Mouse (Mus musculus) megakaryocyte, embryonic 14.5 days (primary cell): Measurements from ENCODE around the gene Ppm1m. TPM values are rescaled to one million over a fixed set of nuclear protein-coding genes. Genes with fewer than 3 reads are reported as not detected.
A peak's percentile ranks its signal among the peaks of the same experiment; 100 is the strongest.

Experiments used
- H3K27me3 ChIP-seq: replicated peaks from 2 replicates; pipeline ENCODE3; 2012; ENCODE audit warnings: inconsistent platforms
- H3K36me3 ChIP-seq: replicated peaks from 2 replicates; pipeline ENCODE3; 2012; ENCODE audit warnings: low read length, inconsistent platforms, mixed read lengths
- H3K4me1 ChIP-seq: 2 replicates; pipeline ENCODE4 v1.6.1; 2012; ENCODE audit warnings: inconsistent platforms
- H3K4me3 ChIP-seq: replicated peaks from 2 replicates; pipeline ENCODE3; 2012; ENCODE audit warnings: moderate library complexity, mild to moderate bottlenecking, inconsistent platforms
- H3K9me3 ChIP-seq: 2 replicates; pipeline ENCODE4 v1.6.1; 2012; ENCODE audit warnings: inconsistent platforms
- FLI1 ChIP-seq: IDR thresholded peaks from 2 replicates; pipeline ENCODE4 v1.6.1; 2012; ENCODE audit warnings: low read length, inconsistent platforms, mixed read lengths
- GATA1 ChIP-seq: IDR thresholded peaks from 3 replicates; pipeline ENCODE4 v1.6.1; 2012; ENCODE audit warnings: mixed read lengths, low read length, inconsistent platforms, borderline replicate concordance
- polyA plus RNA-seq: library from polyadenylated mRNA; stranded (reverse); fragments of >175 nt; gene quantifications from 2 replicates; pipeline ENCODE4 v1.2.3, GENCODE M21; 2012; ENCODE audit warnings: low replicate concordance; ENCODE audit not compliant: insufficient read depth

Gene Ppm1m
- polyA plus RNA-seq, 1 experiment, result 8.2 TPM

- no peaks in the 10 kb centered on the region for H3K9me3 ChIP-seq
- no peaks in the 10 kb centered on the region for H3K27me3 ChIP-seq
- H3K4me3 ChIP-seq, result peak overlapping the region; percentile 26
- peaks cover 17% of the 10 kb centered on the region for H3K4me1 ChIP-seq
- peaks cover 88% of the 10 kb centered on the region for H3K36me3 ChIP-seq
- TF ChIP-seq GATA1 (no peak), FLI1 (no peak)
Measured at GRCm38 (mm10) chr9:106192998-106193397, 6.5 kb downstream of the Ppm1m start.

- Histone ChIP-seq H3K9me3 (no peaks in the 10 kb centered on the region), H3K4me3 (no peak overlapping the region), H3K36me3 (peaks cover 93% of the 10 kb centered on the region), H3K4me1 (peaks cover 14% of the 10 kb centered on the region), H3K27me3 (no peaks in the 10 kb centered on the region)
- TF ChIP-seq GATA1 (no peak), FLI1 (no peak)
Measured at GRCm38 (mm10) chr9:106192024-106192423, 7.5 kb downstream of the Ppm1m start.

GRCm38 (mm10) chr9:106191355-106191754, 8.2 kb downstream of the Ppm1m start:
- TF ChIP-seq FLI1 (no peak), GATA1 (no peak)
- peaks cover 93% of the 10 kb centered on the region for H3K36me3 ChIP-seq
- no peaks in the 10 kb centered on the region for H3K27me3 ChIP-seq
- no peaks in the 10 kb centered on the region for H3K9me3 ChIP-seq
- H3K4me1 ChIP-seq, result peaks cover 14% of the 10 kb centered on the region
- no peak overlapping the region for H3K4me3 ChIP-seq

GRCm38 (mm10) chr9:106183996-106184395, 15.6 kb downstream of the Ppm1m start:
- peaks cover 99% of the 10 kb centered on the region for H3K36me3 ChIP-seq
- TF ChIP-seq FLI1, result no peak
- no peak for TF ChIP-seq GATA1
- H3K4me1 ChIP-seq, result no peaks in the 10 kb centered on the region; the same call in 1 of the 2 replicates
- no peaks in the 10 kb centered on the region for H3K27me3 ChIP-seq
- no peak overlapping the region for H3K4me3 ChIP-seq
- no peaks in the 10 kb centered on the region for H3K9me3 ChIP-seq

- no peak for TF ChIP-seq GATA1
- TF ChIP-seq FLI1, result no peak
- peaks cover 99% of the 10 kb centered on the region for H3K36me3 ChIP-seq
Measured at GRCm38 (mm10) chr9:106182146-106182545, 17.4 kb downstream of the Ppm1m start.

GRCm38 (mm10) chr9:106179964-106180363, 19.6 kb downstream of the Ppm1m start:
- Histone ChIP-seq H3K36me3 (peaks cover 93% of the 10 kb centered on the region), H3K9me3 (no peaks in the 10 kb centered on the region), H3K4me1 (peaks cover 20% of the 10 kb centered on the region), H3K27me3 (no peaks in the 10 kb centered on the region), H3K4me3 (no peak overlapping the region)
- no peak for TF ChIP-seq GATA1
- no peak for TF ChIP-seq FLI1

More at GRCm38 (mm10) chr9:106182146-106182545, 17.4 kb downstream of the Ppm1m start:
- no peak overlapping the region for H3K4me3 ChIP-seq
- peaks cover 3% of the 10 kb centered on the region; the same call in 1 of the 2 replicates for H3K4me1 ChIP-seq
- H3K27me3 ChIP-seq, result no peaks in the 10 kb centered on the region
- H3K9me3 ChIP-seq, result no peaks in the 10 kb centered on the region

GRCm38 (mm10) chr9:106179454-106179853, 20.1 kb downstream of the Ppm1m start:
- TF ChIP-seq FLI1 (no peak), GATA1 (no peak)
- Histone ChIP-seq H3K36me3 (peaks cover 88% of the 10 kb centered on the region), H3K4me1 (peaks cover 25% of the 10 kb centered on the region), H3K27me3 (no peaks in the 10 kb centered on the region), H3K9me3 (no peaks in the 10 kb centered on the region), H3K4me3 (no peak overlapping the region)

GRCm38 (mm10) chr9:106177799-106178198, 21.7 kb downstream of the Ppm1m start:
- Histone ChIP-seq H3K4me1 (peaks cover 41% of the 10 kb centered on the region), H3K4me3 (no peak overlapping the region), H3K27me3 (no peaks in the 10 kb centered on the region), H3K36me3 (peaks cover 72% of the 10 kb centered on the region), H3K9me3 (no peaks in the 10 kb centered on the region)
- TF ChIP-seq GATA1 (no peak), FLI1 (no peak)

GRCm38 (mm10) chr9:106176769-106177168, 22.8 kb downstream of the Ppm1m start:
- Histone ChIP-seq H3K36me3 (peaks cover 61% of the 10 kb centered on the region), H3K27me3 (no peaks in the 10 kb centered on the region)

GRCm38 (mm10) chr9:106175552-106176200, 23.9 kb downstream of the Ppm1m start:
- H3K36me3 ChIP-seq, result peaks cover 50% of the 10 kb centered on the region
- TF ChIP-seq GATA1 (no peak), FLI1 (no peak)
- H3K9me3 ChIP-seq, result no peaks in the 10 kb centered on the region
- H3K4me3 ChIP-seq, result no peak overlapping the region
- H3K27me3 ChIP-seq, result no peaks in the 10 kb centered on the region
- H3K4me1 ChIP-seq, result peaks cover 45% of the 10 kb centered on the region

More at GRCm38 (mm10) chr9:106176769-106177168, 22.8 kb downstream of the Ppm1m start:
- no peak overlapping the region for H3K4me3 ChIP-seq
- H3K9me3 ChIP-seq, result no peaks in the 10 kb centered on the region
- no peak for TF ChIP-seq FLI1
- no peak for TF ChIP-seq GATA1
- peaks cover 45% of the 10 kb centered on the region for H3K4me1 ChIP-seq

GRCm38 (mm10) chr9:106173363-106173762, 26.2 kb downstream of the Ppm1m start:
- Histone ChIP-seq H3K27me3 (no peaks in the 10 kb centered on the region), H3K4me3 (no peak overlapping the region), H3K9me3 (no peaks in the 10 kb centered on the region), H3K36me3 (peaks cover 27% of the 10 kb centered on the region), H3K4me1 (peaks cover 50% of the 10 kb centered on the region)
- no peak for TF ChIP-seq GATA1
- TF ChIP-seq FLI1, result no peak
